Mouse (Mus musculus): Measurements from ENCODE around the gene 4931429L15Rik. TPM values are rescaled to one million over a fixed set of nuclear protein-coding genes. Genes with fewer than 3 reads are reported as not detected.
A peak's percentile ranks its signal among the peaks of the same experiment; 100 is the strongest.

The 4931429L15Rik gene
- polyA plus RNA-seq, 1 experiment from 2014 or later = not detected

DNA sequence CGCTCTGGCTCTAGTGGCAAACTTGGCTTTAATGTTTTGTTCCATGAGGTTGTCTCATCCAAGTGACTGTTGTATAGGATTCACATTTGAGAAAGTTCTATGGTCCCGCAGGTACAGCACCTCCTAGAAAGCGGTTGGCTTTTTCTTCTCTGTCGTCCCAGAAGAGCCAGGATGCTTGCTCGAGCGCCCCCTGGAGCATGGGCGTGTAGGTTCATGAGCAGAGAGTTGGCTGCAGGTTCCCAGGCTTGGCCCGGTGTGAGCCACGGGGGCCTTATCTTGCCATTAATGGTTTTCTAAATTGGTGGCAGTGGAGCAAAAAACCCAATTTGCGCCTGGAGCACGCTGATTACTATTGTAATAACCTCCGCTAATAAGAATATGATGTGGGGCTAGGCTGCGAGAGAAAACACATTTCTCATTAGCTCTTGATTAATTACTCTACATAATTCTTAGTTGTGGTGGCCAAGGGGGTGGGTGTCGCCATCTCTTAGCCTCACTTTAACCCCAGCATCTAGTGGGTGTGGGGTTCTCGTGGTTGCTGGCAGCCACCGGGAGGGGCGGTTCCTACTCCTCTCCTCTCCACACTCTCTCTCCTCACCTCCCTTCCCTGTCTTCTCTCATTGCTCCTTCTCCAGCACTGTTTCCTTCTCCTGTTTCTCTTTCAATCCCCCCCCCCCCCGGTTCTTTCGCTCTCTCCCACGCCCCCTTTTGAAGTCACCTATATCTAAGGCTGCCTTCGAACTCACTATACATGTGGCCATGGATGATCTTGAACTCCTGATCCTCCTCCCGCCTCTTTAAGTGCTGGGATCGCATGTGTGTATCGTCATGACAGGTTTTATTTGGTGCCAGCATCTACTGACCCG is 8.2 kb upstream of the 4931429L15Rik start:
- H3K4me1 ChIP-seq (ENCODE audit: insufficient read depth) = 0 out of 2 replicates have a peak, but pooled peaks cover 3% of the 10 kb centered on the region
- no peaks in the 10 kb centered on the region for H3K9me3 ChIP-seq (ENCODE audit: low read depth, low read length)
- H3K4me3 ChIP-seq (ENCODE audit: low read depth, low read length) = no peak overlapping the region
- WGBS = 68% methylated on average over 25 of the region's 25 CpGs
- no peak for ATAC-seq (ENCODE audit: insufficient read depth)
- no peaks in the 10 kb centered on the region for H3K36me3 ChIP-seq (ENCODE audit: insufficient read depth)
- peak overlapping the region; percentile 69 for H3K4me2 ChIP-seq
- DNase-seq = no peak
- no peak overlapping the region for H3K27ac ChIP-seq (ENCODE audit: low read depth)
- no peak overlapping the region for H3K9ac ChIP-seq
- peak; percentile 35; the same call in 1 of the 2 replicates for TF ChIP-seq CTCF (IDR thresholded peaks at IDR 0.05; ENCODE audit: low read depth)
- no peaks in the 10 kb centered on the region for H3K27me3 ChIP-seq (ENCODE audit: insufficient read depth, low read length)

DNA sequence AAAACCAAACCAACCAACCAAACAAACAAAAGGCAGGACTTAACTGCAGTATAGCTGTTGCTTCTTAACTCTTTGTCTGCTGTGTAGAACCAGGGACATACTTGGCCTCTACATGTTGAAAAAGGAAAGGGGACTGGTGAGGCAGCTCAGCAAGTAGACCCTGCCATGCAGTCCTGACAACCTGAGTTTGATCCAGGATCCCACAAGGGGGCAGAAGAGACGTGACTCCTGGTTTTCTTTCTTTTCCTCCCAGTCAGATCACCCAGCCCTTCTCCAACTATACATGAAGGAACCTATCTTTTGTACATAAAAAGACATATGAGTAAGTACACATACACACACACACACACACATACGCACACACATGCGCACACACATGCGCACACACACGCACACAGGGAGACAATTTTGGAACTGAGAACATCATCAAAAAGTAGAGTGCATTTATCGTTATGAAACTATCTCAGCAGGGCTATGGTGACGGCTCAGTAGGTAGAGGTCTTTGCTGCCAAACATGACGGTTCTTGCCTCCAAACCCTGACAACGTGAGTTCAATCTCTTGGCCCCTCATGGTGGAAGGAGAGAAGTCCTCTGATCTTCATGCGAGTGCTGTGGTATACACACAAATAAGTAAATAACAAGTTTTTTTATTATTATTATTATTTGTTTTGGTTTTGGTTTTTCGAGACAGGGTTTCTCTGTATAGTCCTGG is 7.1 kb upstream of the 4931429L15Rik start:
- Histone ChIP-seq H3K4me3 (ENCODE audit: low read depth, low read length) (no peak overlapping the region), H3K27me3 (ENCODE audit: insufficient read depth, low read length) (no peaks in the 10 kb centered on the region), H3K9ac (no peak overlapping the region), H3K4me1 (ENCODE audit: insufficient read depth) (0 out of 2 replicates have a peak, but pooled peaks cover 3% of the 10 kb centered on the region), H3K9me3 (ENCODE audit: low read depth, low read length) (no peaks in the 10 kb centered on the region), H3K36me3 (ENCODE audit: insufficient read depth) (no peaks in the 10 kb centered on the region), H3K4me2 (no peak overlapping the region), H3K27ac (ENCODE audit: low read depth) (no peak overlapping the region)
- DNase-seq (no peak), ATAC-seq (ENCODE audit: insufficient read depth) (no peak)
- TF ChIP-seq CTCF (IDR thresholded peaks at IDR 0.05; ENCODE audit: low read depth) = no peak
- WGBS = 90% methylated on average over 11 of the region's 11 CpGs

DNA sequence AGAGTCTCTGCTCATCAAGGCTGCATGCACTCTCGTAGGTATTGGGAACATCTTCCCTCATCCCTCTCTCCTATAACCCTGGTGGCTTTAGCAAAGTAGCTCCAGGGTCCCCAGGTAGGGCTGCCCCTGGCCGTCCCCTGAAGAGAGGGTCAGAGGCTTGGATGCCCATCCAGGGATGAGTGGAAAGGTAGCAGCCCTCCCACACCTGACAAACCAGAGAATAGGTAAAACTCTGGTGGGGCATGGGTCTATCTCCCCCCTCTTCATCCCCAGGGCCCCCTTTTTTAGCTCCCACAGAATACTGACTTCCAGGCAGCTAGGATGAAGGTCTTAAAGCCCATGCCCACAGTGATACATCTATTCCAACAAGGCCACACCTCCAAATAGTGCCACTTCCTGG is 675 bp upstream of the 4931429L15Rik start:
- no peaks in the 10 kb centered on the region for H3K9me3 ChIP-seq (ENCODE audit: low read depth, low read length)
- no peak overlapping the region for H3K4me2 ChIP-seq
- H3K27me3 ChIP-seq (ENCODE audit: insufficient read depth, low read length) = no peaks in the 10 kb centered on the region
- no peak overlapping the region for H3K27ac ChIP-seq (ENCODE audit: low read depth)
- WGBS = 87% methylated on average over 2 of the region's 2 CpGs
- no peak overlapping the region for H3K4me3 ChIP-seq (ENCODE audit: low read depth, low read length)
- H3K9ac ChIP-seq = no peak overlapping the region
- TF ChIP-seq CTCF (IDR thresholded peaks at IDR 0.05; ENCODE audit: low read depth) = no peak
- no peaks in the 10 kb centered on the region for H3K36me3 ChIP-seq (ENCODE audit: insufficient read depth)
- no peak for ATAC-seq (ENCODE audit: insufficient read depth)
- no peaks in the 10 kb centered on the region for H3K4me1 ChIP-seq (ENCODE audit: insufficient read depth)
- DNase-seq = no peak

- no peaks in the 10 kb centered on the region for H3K4me1 ChIP-seq (ENCODE audit: insufficient read depth)
- DNase-seq (no peak), ATAC-seq (ENCODE audit: insufficient read depth) (no peak)
- no peak overlapping the region for H3K4me3 ChIP-seq (ENCODE audit: low read depth, low read length)
- TF ChIP-seq CTCF (IDR thresholded peaks at IDR 0.05; ENCODE audit: low read depth) = peak; percentile 26; the same call in 1 of the 2 replicates
- no peak overlapping the region for H3K4me2 ChIP-seq
- no peak overlapping the region for H3K27ac ChIP-seq (ENCODE audit: low read depth)
- no peaks in the 10 kb centered on the region for H3K9me3 ChIP-seq (ENCODE audit: low read depth, low read length)
- H3K27me3 ChIP-seq (ENCODE audit: insufficient read depth, low read length) = no peaks in the 10 kb centered on the region
- WGBS = 88% methylated on average over 3 of the region's 3 CpGs
- H3K9ac ChIP-seq = no peak overlapping the region
- no peaks in the 10 kb centered on the region for H3K36me3 ChIP-seq (ENCODE audit: insufficient read depth)
Measured at GRCm38 (mm10) chr9:46317957-46318356, 1.8 kb downstream of the 4931429L15Rik start.

DNA sequence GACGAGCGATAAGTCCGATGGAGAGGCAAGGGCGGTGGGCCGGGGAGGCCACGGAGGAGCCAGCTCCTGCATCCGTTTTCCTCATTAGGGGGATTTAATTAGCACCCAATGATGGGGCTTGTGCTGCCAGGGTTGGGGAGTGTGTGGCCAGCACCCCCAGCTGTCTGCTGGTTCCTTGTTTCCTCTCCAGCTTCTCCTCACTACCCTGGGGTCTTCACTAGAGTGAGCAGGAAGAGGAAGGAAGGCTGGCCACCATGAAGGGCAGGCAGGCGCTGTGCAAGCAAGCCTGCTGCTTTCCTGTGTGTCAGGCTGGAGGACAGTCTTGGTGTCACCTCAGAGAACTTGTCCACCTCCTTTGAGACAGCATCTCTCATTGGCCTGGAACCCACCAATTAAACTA is 2.9 kb downstream of the 4931429L15Rik start:
- H3K27ac ChIP-seq (ENCODE audit: low read depth) = no peak overlapping the region
- no peak for TF ChIP-seq CTCF (IDR thresholded peaks at IDR 0.05; ENCODE audit: low read depth)
- ATAC-seq (ENCODE audit: insufficient read depth) (no peak), DNase-seq (no peak)
- WGBS = 60% methylated on average over 8 of the region's 8 CpGs
- H3K9me3 ChIP-seq (ENCODE audit: low read depth, low read length) = no peaks in the 10 kb centered on the region
- H3K4me3 ChIP-seq (ENCODE audit: low read depth, low read length) = no peak overlapping the region
- H3K4me2 ChIP-seq = no peak overlapping the region
- H3K36me3 ChIP-seq (ENCODE audit: insufficient read depth) = no peaks in the 10 kb centered on the region
- no peaks in the 10 kb centered on the region for H3K27me3 ChIP-seq (ENCODE audit: insufficient read depth, low read length)
- no peaks in the 10 kb centered on the region for H3K4me1 ChIP-seq (ENCODE audit: insufficient read depth)
- no peak overlapping the region for H3K9ac ChIP-seq

GRCm38 (mm10) chr9:46316388-46316787 is 3.4 kb downstream of the 4931429L15Rik start:
- no peak for DNase-seq
- ATAC-seq (ENCODE audit: insufficient read depth) = no peak
- WGBS = 39% methylated on average over 5 of the region's 5 CpGs
- no peak overlapping the region for H3K27ac ChIP-seq (ENCODE audit: low read depth)
- TF ChIP-seq CTCF (IDR thresholded peaks at IDR 0.05; ENCODE audit: low read depth) = no peak
- H3K27me3 ChIP-seq (ENCODE audit: insufficient read depth, low read length) = no peaks in the 10 kb centered on the region
- no peaks in the 10 kb centered on the region for H3K9me3 ChIP-seq (ENCODE audit: low read depth, low read length)
- H3K36me3 ChIP-seq (ENCODE audit: insufficient read depth) = no peaks in the 10 kb centered on the region
- H3K4me3 ChIP-seq (ENCODE audit: low read depth, low read length) = no peak overlapping the region
- H3K4me2 ChIP-seq = no peak overlapping the region
- H3K4me1 ChIP-seq (ENCODE audit: insufficient read depth) = no peaks in the 10 kb centered on the region
- H3K9ac ChIP-seq = no peak overlapping the region

DNA sequence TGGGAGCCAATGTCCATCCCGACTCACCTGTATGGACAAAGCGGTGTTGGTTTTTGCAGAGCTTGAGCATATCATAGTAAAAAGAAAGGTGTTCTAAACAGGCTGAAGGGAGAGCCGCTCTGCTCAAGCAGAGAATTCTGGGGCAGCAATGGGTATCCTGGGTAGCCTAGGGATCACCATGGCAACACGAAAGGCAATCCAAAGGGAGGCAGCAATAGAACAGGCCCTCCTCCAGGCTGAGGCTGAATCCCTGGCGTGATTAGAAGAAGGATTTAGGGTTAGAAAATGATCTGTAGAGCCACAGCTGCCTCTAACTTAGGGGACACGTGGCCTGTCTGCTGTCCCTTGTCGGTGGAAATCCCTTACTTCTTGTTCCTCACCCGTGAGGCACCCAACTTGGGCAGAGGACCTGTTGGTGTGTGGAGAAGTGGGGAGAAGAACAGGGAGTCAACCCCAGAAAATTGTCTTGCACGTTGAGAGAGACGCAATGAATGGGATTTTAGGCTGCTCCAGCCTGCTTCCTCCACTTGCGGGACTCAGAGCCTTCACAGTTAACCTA is 3.9 kb downstream of the 4931429L15Rik start:
- DNase-seq (no peak), ATAC-seq (ENCODE audit: insufficient read depth) (no peak)
- H3K4me3 ChIP-seq (ENCODE audit: low read depth, low read length) = no peak overlapping the region
- H3K9ac ChIP-seq = no peak overlapping the region
- no peak for TF ChIP-seq CTCF (IDR thresholded peaks at IDR 0.05; ENCODE audit: low read depth)
- no peaks in the 10 kb centered on the region for H3K9me3 ChIP-seq (ENCODE audit: low read depth, low read length)
- 62% methylated on average over 11 of the region's 11 CpGs for WGBS
- no peaks in the 10 kb centered on the region for H3K4me1 ChIP-seq (ENCODE audit: insufficient read depth)
- no peaks in the 10 kb centered on the region for H3K36me3 ChIP-seq (ENCODE audit: insufficient read depth)
- no peak overlapping the region for H3K4me2 ChIP-seq
- no peaks in the 10 kb centered on the region for H3K27me3 ChIP-seq (ENCODE audit: insufficient read depth, low read length)
- H3K27ac ChIP-seq (ENCODE audit: low read depth) = no peak overlapping the region
